Mouse (Mus musculus) lung, embryonic 16.5 days (tissue): ENCODE measurements around the gene Smc3. TPM values are rescaled to one million over a fixed set of nuclear protein-coding genes. Genes with fewer than 3 reads are reported as not detected.

Experiments used
- ATAC-seq: fragments of 200-750 bp; cut with Nextera tagmentation; 2 replicates; pipeline ENCODE4 v1.8.0; 2017; ENCODE audit warnings: low read depth, mild to moderate bottlenecking, moderate library complexity
- H3K27ac ChIP-seq: fragments of 300-500 bp; sonication (generic); 2 replicates; pipeline ENCODE4 v1.5.1; 2014; ENCODE audit warnings: mild to moderate bottlenecking, control low read depth, low read length
- H3K27me3 ChIP-seq: fragments of 300-500 bp; sonication (generic); 2 replicates; pipeline ENCODE4 v1.6.1; 2014; ENCODE audit warnings: low read depth, low read length, mixed read lengths; ENCODE audit not compliant: control insufficient read depth, insufficient read depth
- H3K36me3 ChIP-seq: fragments of 300-500 bp; sonication (generic); 2 replicates; pipeline ENCODE4 v1.6.1; 2014; ENCODE audit warnings: low read length; ENCODE audit not compliant: control insufficient read depth, insufficient read depth
- H3K4me1 ChIP-seq: fragments of 300-500 bp; sonication (generic); replicated peaks from 2 replicates; pipeline ENCODE4 v1.6.1; 2014; ENCODE audit warnings: low read length, mixed read lengths; ENCODE audit not compliant: control insufficient read depth, insufficient read depth
- H3K4me2 ChIP-seq: fragments of 300-500 bp; sonication (generic); 2 replicates; pipeline ENCODE4 v1.6.1; 2014; ENCODE audit warnings: low read depth, low read length, control low read depth
- H3K4me3 ChIP-seq: fragments of 300-500 bp; sonication (generic); 2 replicates; pipeline ENCODE4 v1.5.1; 2014; ENCODE audit warnings: mild to moderate bottlenecking, low read length, control low read depth
- H3K9ac ChIP-seq: fragments of 300-500 bp; sonication (generic); 2 replicates; pipeline ENCODE4 v1.6.1; 2014; ENCODE audit warnings: low read length, control low read depth
- H3K9me3 ChIP-seq: fragments of 300-500 bp; sonication (generic); 2 replicates; pipeline ENCODE4 v1.6.1; 2016; ENCODE audit warnings: low read length; ENCODE audit not compliant: control insufficient read depth
- WGBS: fragments of 180-500 bp; shearing (Covaris S2); extraction: QIAGEN DNeasy Blood & Tissue Kit; methylation state at CpG from one replicate; pipeline ENCODE4 v1.1.7; 2014; 5-methylcytosine and 5-hydroxymethylcytosine counted together
- polyA plus RNA-seq: library from polyadenylated mRNA; unstranded; fragments of >200 nt; fragmentation: Nextera tagmentation; extraction: Ambion mirVana; gene quantifications from 2 replicates; pipeline ENCODE4 v1.2.1, GENCODE M21; 2015

Smc3 gene
- polyA plus RNA-seq, 1 experiment from 2014 or later, result 69.8 TPM

DNA sequence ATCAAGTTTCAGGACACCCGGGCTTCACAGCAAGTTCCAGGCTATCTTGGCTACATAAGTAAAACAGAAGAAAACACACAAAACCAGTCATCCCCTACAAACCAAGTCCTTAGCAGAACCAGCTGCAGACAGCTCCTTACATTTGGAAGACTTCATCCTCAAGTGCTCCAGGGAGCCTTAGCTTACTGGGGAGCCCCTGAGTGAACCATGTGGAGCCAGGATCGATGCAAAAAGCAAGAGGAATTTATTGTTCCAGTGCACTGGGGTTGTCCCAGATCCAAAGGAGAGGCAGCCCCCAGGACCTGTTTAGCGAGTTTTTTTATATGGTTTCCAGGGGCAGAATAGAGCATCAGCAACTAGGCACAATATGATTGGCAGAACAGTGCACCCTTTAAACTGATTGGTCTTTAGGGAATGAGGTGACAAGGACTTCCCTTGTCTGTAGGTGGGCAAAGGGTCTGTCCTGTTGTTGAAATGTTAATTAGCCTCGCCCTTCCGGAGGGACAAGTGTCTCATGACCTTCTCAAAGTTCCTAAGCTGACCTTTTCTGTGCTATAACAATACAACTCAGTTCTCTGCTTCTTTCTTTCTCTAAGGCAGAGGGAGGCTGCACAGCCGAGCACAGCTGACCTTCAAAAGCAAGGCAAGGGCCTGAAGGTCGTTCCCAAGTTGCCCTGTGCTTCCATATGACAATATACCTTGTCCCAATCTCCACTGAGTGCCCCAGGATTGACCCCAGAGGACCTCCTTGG is 3.3 kb upstream of the Smc3 start:
- Histone ChIP-seq H3K9ac (no peak overlapping the region), H3K9me3 (no peaks in the 10 kb centered on the region), H3K4me3 (no peak overlapping the region), H3K4me2 (no peak overlapping the region), H3K36me3 (no peaks in the 10 kb centered on the region), H3K4me1 (peaks cover 5% of the 10 kb centered on the region), H3K27ac (no peak overlapping the region), H3K27me3 (no peaks in the 10 kb centered on the region)
- no peak for ATAC-seq
- WGBS, result 67% methylated on average over 7 of the region's 7 CpGs

DNA sequence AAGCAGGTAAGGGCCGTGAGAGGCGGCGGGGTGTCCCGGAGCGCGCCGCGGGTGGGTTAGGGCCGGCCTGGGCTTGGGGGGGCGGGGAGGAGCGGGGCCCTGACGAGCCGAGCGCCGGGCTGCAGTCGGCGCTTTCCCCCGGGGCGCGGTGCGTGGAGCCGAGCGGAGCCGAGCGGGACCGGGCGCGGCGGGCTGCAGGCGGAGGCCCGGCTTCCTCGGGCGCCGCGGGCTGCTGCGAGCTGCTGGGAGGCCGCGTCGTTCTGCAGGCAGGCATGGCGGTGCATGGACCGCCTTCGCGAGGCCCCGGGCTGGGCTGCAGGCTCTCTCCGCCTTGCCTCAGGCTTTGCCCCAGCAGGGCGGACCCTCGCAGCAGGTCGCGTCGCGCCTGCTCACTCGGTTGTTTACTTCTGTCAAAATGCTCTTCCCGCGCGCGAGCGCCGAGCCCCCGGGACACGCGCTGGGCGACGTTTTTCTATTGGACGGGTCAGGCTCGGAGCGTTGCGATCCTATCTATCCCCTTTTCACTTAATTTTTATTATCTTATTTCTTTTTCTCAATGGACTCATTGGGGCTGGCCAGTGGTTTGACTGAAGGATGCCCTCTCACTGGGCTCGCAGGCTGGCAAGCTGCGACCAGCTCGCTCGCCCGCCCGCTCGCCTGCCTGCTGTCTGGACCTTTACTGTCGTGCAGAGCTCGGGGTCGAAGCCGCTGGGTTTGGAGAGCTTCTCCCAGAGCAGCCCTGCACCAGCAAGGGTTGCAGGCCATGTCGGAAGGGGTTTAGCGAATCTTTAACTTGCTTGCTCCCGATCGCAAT is 558 bp downstream of the Smc3 start:
- Histone ChIP-seq H3K9ac (peak overlapping the region; percentile 91), H3K36me3 (peaks cover 4% of the 10 kb centered on the region; the same call in 1 of the 2 replicates), H3K27me3 (no peaks in the 10 kb centered on the region), H3K27ac (peak overlapping the region; percentile 94), H3K4me3 (peak overlapping the region; percentile 80), H3K4me1 (peaks cover 13% of the 10 kb centered on the region), H3K4me2 (peak overlapping the region; percentile 88), H3K9me3 (no peaks in the 10 kb centered on the region)
- WGBS, result under 1% methylated on average over 71 of the region's 82 CpGs
- peak; percentile 76 for ATAC-seq

DNA sequence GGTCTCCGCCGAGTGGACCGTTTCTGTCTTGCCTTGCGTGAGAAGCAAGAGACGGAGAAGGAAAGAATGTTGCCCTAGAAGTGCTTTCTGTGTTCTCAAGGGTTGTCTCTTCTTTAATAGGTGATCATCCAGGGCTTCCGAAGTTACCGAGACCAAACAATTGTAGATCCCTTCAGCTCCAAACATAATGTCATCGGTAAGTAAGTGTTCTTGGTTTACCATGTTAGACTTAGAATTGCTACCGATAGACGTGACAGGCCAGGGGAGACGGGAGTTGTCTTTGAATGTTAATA is 1.1 kb downstream of the Smc3 start:
- Histone ChIP-seq H3K27me3 (no peaks in the 10 kb centered on the region), H3K4me1 (peaks cover 13% of the 10 kb centered on the region), H3K9me3 (no peaks in the 10 kb centered on the region), H3K4me2 (peak overlapping the region; percentile 88), H3K9ac (peak overlapping the region; percentile 91), H3K36me3 (peaks cover 4% of the 10 kb centered on the region; the same call in 1 of the 2 replicates), H3K27ac (no peak overlapping the region; the same call in 1 of the 2 replicates), H3K4me3 (peak overlapping the region; percentile 80)
- WGBS, result 5% methylated on average over 11 of the region's 11 CpGs
- no peak for ATAC-seq

DNA sequence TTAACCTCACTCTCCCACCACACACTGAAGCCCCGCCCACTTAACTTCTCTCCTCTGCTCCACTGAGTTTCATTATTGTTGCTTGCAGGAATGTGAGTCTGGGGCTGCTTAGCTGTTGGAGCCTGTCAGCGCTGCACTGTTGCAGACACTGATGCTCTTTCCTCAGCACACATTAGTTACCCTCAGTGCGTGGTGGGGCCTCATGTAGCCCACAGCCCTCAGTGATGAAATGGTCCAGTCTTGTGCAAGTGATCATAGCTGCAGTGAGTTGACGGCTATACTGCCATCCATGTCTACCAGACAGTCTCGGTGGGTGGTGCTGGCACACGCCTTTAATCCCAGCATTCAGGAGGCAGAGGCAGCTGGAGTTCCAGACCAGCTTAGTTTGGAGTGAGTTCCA is 8.7 kb downstream of the Smc3 start:
- no peak overlapping the region for H3K27ac ChIP-seq
- H3K36me3 ChIP-seq, result peaks cover 3% of the 10 kb centered on the region
- no peak overlapping the region for H3K9ac ChIP-seq
- 81% methylated on average over 6 of the region's 6 CpGs for WGBS
- no peaks in the 10 kb centered on the region for H3K27me3 ChIP-seq
- ATAC-seq, result no peak
- no peaks in the 10 kb centered on the region for H3K4me1 ChIP-seq
- no peak overlapping the region for H3K4me2 ChIP-seq
- H3K4me3 ChIP-seq, result no peak overlapping the region
- H3K9me3 ChIP-seq, result no peaks in the 10 kb centered on the region

DNA sequence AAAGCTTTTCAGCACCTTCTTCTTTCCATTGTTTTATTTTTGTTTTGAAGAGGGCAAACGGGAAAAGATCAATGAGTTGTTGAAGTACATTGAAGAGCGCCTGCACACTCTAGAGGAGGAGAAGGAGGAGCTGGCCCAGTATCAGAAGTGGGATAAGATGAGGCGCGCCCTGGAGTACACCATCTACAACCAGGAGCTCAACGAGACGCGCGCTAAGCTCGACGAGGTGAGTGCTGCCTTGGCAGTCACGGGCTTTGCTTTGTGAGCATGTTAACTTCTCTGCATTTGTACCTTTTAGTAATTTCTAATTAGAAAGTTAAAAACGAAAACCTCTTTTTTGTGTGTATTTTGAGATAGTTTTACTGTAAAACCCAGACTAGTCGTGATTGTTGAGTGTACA is 21.5 kb downstream of the Smc3 start:
- no peaks in the 10 kb centered on the region for H3K27me3 ChIP-seq
- H3K9ac ChIP-seq, result no peak overlapping the region
- no peak overlapping the region for H3K4me2 ChIP-seq
- H3K4me3 ChIP-seq, result no peak overlapping the region
- WGBS, result 81% methylated on average over 13 of the region's 13 CpGs
- peaks cover 38% of the 10 kb centered on the region for H3K36me3 ChIP-seq
- ATAC-seq, result no peak
- H3K27ac ChIP-seq, result no peak overlapping the region
- H3K9me3 ChIP-seq, result no peaks in the 10 kb centered on the region
- H3K4me1 ChIP-seq, result no peaks in the 10 kb centered on the region

DNA sequence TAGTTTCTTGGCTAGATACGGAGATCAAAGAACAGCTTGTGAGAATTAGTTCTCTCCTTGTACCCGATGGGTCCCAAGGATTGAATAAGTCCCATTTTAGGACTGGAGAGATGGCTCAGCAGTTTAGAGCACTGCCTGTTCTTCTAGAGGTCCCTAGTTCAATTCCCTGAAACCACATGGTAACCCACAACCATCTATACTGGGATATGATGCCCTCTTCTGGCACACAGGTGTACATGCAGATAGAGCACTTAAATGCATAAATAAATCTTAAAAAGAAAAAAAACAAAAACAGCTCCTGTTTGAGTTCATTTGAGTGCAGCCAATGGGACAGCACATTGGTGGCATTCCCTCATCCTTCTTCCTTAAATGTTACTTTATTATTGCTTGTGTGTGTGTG is 37.8 kb downstream of the Smc3 start:
- Histone ChIP-seq H3K36me3 (peaks cover 50% of the 10 kb centered on the region), H3K27ac (no peak overlapping the region), H3K27me3 (no peaks in the 10 kb centered on the region), H3K9ac (no peak overlapping the region), H3K4me3 (no peak overlapping the region), H3K9me3 (no peaks in the 10 kb centered on the region), H3K4me1 (no peaks in the 10 kb centered on the region), H3K4me2 (no peak overlapping the region)
- WGBS, result 92% methylated on average over 2 of the region's 2 CpGs
- ATAC-seq, result no peak

DNA sequence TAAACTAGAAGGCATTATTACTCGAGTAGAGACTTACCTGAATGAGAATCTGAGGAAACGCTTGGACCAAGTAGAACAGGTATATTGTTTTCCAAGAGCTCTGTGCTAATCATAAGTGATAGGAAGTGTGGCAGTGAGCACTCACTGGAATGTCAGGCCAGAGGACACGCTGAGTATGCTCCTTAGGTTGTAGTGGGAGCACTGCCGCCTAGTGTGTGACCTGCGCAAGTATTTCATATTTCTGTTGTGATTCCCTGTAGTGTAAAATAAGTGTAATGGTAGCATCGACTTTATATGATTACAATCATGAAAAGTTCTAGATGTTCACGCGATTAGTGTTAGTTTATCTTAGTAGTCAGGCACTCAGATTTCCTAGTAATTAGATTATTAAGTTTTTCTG is 38.5 kb downstream of the Smc3 start:
- no peak overlapping the region for H3K9ac ChIP-seq
- no peak overlapping the region for H3K4me3 ChIP-seq
- 82% methylated on average over 8 of the region's 8 CpGs for WGBS
- no peak for ATAC-seq
- no peaks in the 10 kb centered on the region for H3K4me1 ChIP-seq
- H3K27ac ChIP-seq, result no peak overlapping the region
- peaks cover 51% of the 10 kb centered on the region for H3K36me3 ChIP-seq
- H3K27me3 ChIP-seq, result no peaks in the 10 kb centered on the region
- H3K4me2 ChIP-seq, result no peak overlapping the region
- H3K9me3 ChIP-seq, result no peaks in the 10 kb centered on the region

DNA sequence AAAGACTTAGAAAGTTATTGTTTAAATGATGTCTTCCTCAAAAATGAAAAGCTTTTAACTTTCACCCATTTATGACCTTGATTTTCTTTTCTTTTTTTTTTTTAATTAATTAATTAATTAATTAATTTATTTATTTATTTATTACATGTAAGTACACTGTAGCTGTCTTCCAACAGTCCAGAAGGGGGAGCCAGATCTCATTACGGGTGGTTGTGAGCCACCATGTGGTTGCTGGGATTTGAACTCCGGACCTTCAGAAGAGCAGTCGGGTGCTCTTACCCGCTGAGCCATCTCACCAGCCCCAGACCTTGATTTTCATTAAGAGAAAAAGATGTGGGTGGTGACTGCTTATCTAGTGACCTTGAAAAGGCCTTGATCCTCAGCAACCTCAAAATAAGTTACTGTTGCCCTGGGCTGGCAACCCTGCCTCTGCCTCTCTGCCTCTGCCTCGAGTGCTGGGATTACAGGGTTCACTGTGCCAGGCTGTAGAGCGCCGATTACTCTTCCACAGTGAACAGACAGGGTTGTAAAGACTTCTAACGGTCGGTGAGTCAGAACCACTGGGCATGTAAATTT is 43.9 kb downstream of the Smc3 start:
- ATAC-seq, result no peak
- no peak overlapping the region for H3K4me3 ChIP-seq
- 87% methylated on average over 9 of the region's 9 CpGs for WGBS
- peaks cover 3% of the 10 kb centered on the region; the same call in 1 of the 2 replicates for H3K4me1 ChIP-seq
- no peak overlapping the region for H3K4me2 ChIP-seq
- H3K36me3 ChIP-seq, result peaks cover 50% of the 10 kb centered on the region
- no peak overlapping the region for H3K9ac ChIP-seq
- H3K27ac ChIP-seq, result no peak overlapping the region
- no peaks in the 10 kb centered on the region for H3K27me3 ChIP-seq
- no peaks in the 10 kb centered on the region for H3K9me3 ChIP-seq

DNA sequence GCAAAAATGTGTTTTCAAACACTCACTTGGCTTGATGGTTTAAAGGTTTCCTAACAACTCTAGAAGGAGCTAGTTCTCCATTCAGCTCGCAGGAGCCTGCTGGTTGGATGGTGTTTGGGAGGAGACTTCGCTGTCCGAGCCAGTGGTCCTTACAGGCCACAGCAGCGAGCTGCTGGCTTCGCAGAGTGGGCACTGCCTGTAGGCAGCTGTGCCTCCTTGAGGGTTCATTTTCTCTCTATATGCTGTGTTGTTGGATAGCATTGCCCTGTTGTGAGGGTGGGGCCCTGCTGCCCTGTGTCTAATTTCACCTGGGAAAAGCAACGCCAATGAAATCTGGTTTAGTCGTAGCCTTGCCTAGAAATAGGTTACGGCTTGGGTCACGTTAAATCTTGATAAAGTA is 47.1 kb downstream of the Smc3 start:
- Histone ChIP-seq H3K4me3 (no peak overlapping the region), H3K9ac (no peak overlapping the region), H3K36me3 (peaks cover 32% of the 10 kb centered on the region), H3K27ac (no peak overlapping the region), H3K4me1 (peaks cover 12% of the 10 kb centered on the region), H3K27me3 (no peaks in the 10 kb centered on the region), H3K4me2 (no peak overlapping the region), H3K9me3 (no peaks in the 10 kb centered on the region)
- no peak for ATAC-seq
- 80% methylated on average over 9 of the region's 9 CpGs for WGBS
